Comparison of ENCODE assay signal across 26 mouse cellular contexts in genomic region chr8:117503405-117504069, GRCm38 (mm10). TPM values are rescaled to one million over a fixed set of nuclear protein-coding genes. Genes with fewer than 3 reads are reported as not detected.
A peak's percentile ranks its signal among the peaks of the same experiment; 100 is the strongest.
DNase-seq lines count a peak whose midpoint lies in the region; ATAC-seq and TF ChIP-seq lines count a peak whose summit lies in the region.
"Had no signal": no experiment of that assay in that cellular context is flagged by ENCODE, and none has a peak within 500 bp of the region (broad histone marks: within the 10 kb centered on the region; RNA-seq: fewer than 3 reads in every experiment).

No protein-coding gene starts in this region.

- DNase-seq in CH12.LX (ENCODE audit: extremely low read depth) (peak; percentile 72), R1 (ENCODE audit: low read depth, low spot score) (peak; percentile 79)
- DNase-seq in right cerebral cortex, adult 18-20 months = no peak
- DNase-seq in thymus, postnatal 14 days = no peak
- DNase-seq in layer of hippocampus, postnatal 10 days (ENCODE audit: low spot score in 2 of 2) = no peak
- DNase-seq: adrenal gland, adult 8-10 months; adrenal gland, postnatal 14 days; adrenal gland, postnatal 36 days; B cell, adult 2 months; cerebellum, adult 11-12 months; cerebellum, adult 2 months; cerebellum, adult 9-10 months; cerebellum, postnatal 10 days; cerebellum, postnatal 25 days; forebrain, postnatal 0 days had no signal

- ATAC-seq in megakaryocyte, adult 5-6 weeks (ENCODE audit: poor library complexity, severe bottlenecking) = no peak
- ATAC-seq: activated CD4-positive, CD25-positive, alpha-beta regulatory T cell, adult 4 months; CD4-positive, CD25-positive, alpha-beta regulatory T cell, adult 4 months; forebrain, embryonic 13.5 days; forebrain, embryonic 15.5 days; forebrain, postnatal 0 days; Patski had no signal

- TF ChIP-seq POLR2A in CH12.LX (IDR thresholded peaks at IDR 0.05; ENCODE audit: low read depth, low read length) = no peak
- TF ChIP-seq POLR2A in ES-Bruce4 (IDR thresholded peaks at IDR 0.05; ENCODE audit: insufficient read depth, low read length) = no peak

- H3K4me2 ChIP-seq in CH12.LX (ENCODE audit: insufficient read depth, low read depth, poor library complexity, severe bottlenecking) = peak overlapping the region; percentile 80
- H3K4me2 ChIP-seq: embryonic facial prominence, embryonic 12.5 days; forebrain, embryonic 13.5 days; forebrain, embryonic 15.5 days had no signal

- peaks cover 87% of the 10 kb centered on the region for H3K4me1 ChIP-seq in megakaryocyte, embryonic 14.5 days
- H3K4me1 ChIP-seq in CH12.LX (ENCODE audit: control insufficient read depth in 1 of 2, insufficient read depth in 2 of 2) (peaks cover 32 to 76% of the 10 kb centered on the region in 2 experiments), ES-Bruce4 (ENCODE audit: control insufficient read depth, insufficient read depth, low read length) (peaks cover 6% of the 10 kb centered on the region)

- H3K9me3 ChIP-seq in megakaryocyte, embryonic 14.5 days = no peaks in the 10 kb centered on the region
- H3K9me3 ChIP-seq in CH12.LX (replicated peaks; ENCODE audit: low read length) = peaks cover under 1% of the 10 kb centered on the region
- H3K9me3 ChIP-seq in ES-Bruce4 (replicated peaks; ENCODE audit: control insufficient read depth, insufficient read depth, low read length, poor library complexity, severe bottlenecking) = no peaks in the 10 kb centered on the region
- H3K9me3 ChIP-seq: embryonic facial prominence, embryonic 10.5 days; embryonic facial prominence, embryonic 12.5 days; forebrain, embryonic 13.5 days; forebrain, embryonic 15.5 days had no signal

- peak overlapping the region; percentile 71 for H3K27ac ChIP-seq in CH12.LX (ENCODE audit: insufficient read depth, low read depth)
- H3K27ac ChIP-seq in ES-Bruce4 (ENCODE audit: insufficient read depth, low read length) = no peak overlapping the region
- H3K27ac ChIP-seq: embryonic facial prominence, embryonic 10.5 days; embryonic facial prominence, embryonic 12.5 days; forebrain, embryonic 13.5 days; forebrain, embryonic 15.5 days had no signal

- peak overlapping the region; percentile 33 for H3K4me3 ChIP-seq in megakaryocyte, embryonic 14.5 days (replicated peaks)
- H3K4me3 ChIP-seq in CH12.LX (replicated peaks in 1 of 3; ENCODE audit: low read depth in 2 of 3, low read length in 2 of 3, poor library complexity in 1 of 3) (peak overlapping the region in 1 of 3 experiments; percentile 2), ES-Bruce4 (ENCODE audit: low read depth, low read length) (no peak overlapping the region)
- H3K4me3 ChIP-seq: embryonic facial prominence, embryonic 10.5 days; embryonic facial prominence, embryonic 12.5 days; forebrain, embryonic 13.5 days; forebrain, embryonic 15.5 days had no signal

- H3K79me2 ChIP-seq in CH12.LX (replicated peaks; ENCODE audit: control insufficient read depth, extremely low read depth, insufficient read depth, poor library complexity, severe bottlenecking) = peaks cover 88% of the 10 kb centered on the region

- in situ Hi-C loops in CH12.LX (cut with MboI; ENCODE audit: low pct_ligation_motif_present, low pct_unique_long_range_greater_than_20kb, low sequenced_read_pairs) = no loop called here

- H3K27me3 ChIP-seq in megakaryocyte, embryonic 14.5 days (replicated peaks) = no peaks in the 10 kb centered on the region
- H3K27me3 ChIP-seq in CH12.LX (replicated peaks) (no peaks in the 10 kb centered on the region), ES-Bruce4 (ENCODE audit: control insufficient read depth, insufficient read depth, low read length, poor library complexity, severe bottlenecking) (no peaks in the 10 kb centered on the region)
- H3K27me3 ChIP-seq: Patski had no signal

- no peak; the same call in 1 of the 2 replicates for TF ChIP-seq RAD21 in CH12.LX (IDR thresholded peaks at IDR 0.05; ENCODE audit: low read depth, low read length)

- dilution Hi-C loops in CH12.LX (cut with MboI; ENCODE audit: extremely low pct_ligation_motif_present, extremely low pct_unique_long_range_greater_than_20kb, low sequenced_read_pairs) = no loop called here

- H3K36me3 ChIP-seq in megakaryocyte, embryonic 14.5 days (replicated peaks; ENCODE audit: low read length) = peaks cover 76% of the 10 kb centered on the region
- peaks cover 36 to 55% of the 10 kb centered on the region in 2 experiments for H3K36me3 ChIP-seq in CH12.LX (replicated peaks in 1 of 2; ENCODE audit: control insufficient read depth in 1 of 2, insufficient read depth in 1 of 2, low read length in 1 of 2)
- no peaks in the 10 kb centered on the region for H3K36me3 ChIP-seq in ES-Bruce4 (ENCODE audit: control insufficient read depth, insufficient read depth, low read length, poor library complexity, severe bottlenecking)
- H3K36me3 ChIP-seq: embryonic facial prominence, embryonic 10.5 days; embryonic facial prominence, embryonic 12.5 days; forebrain, embryonic 15.5 days; G1E had no signal

- TF ChIP-seq EP300 in CH12.LX (IDR thresholded peaks at IDR 0.05; ENCODE audit: low read length) (peak; percentile 49; the same call in 1 of the 2 replicates), ES-Bruce4 (IDR thresholded peaks at IDR 0.05; ENCODE audit: insufficient read depth, low read depth, low read length) (0 out of 2 replicates have a peak, but pooled peaks have one; percentile 15)

- H3K9ac ChIP-seq in CH12.LX (ENCODE audit: insufficient read depth, low read depth) (peak overlapping the region; percentile 19; the same call in 1 of the 2 replicates), ES-Bruce4 (ENCODE audit: low read depth, poor library complexity, severe bottlenecking) (peak overlapping the region; percentile 14; the same call in 1 of the 2 replicates)
- H3K9ac ChIP-seq: embryonic facial prominence, embryonic 12.5 days; forebrain, embryonic 13.5 days; forebrain, embryonic 15.5 days; forebrain, postnatal 0 days had no signal

- TF ChIP-seq CTCF in CH12.LX (conservative IDR thresholded peaks at IDR 0.05 in 1 of 2, IDR thresholded peaks at IDR 0.05 in 1 of 2; ENCODE audit: low read depth in 2 of 2, low read length in 2 of 2) = peak in 1 of 2 experiments; percentile 51; a peak in 2 of 4 replicates
- TF ChIP-seq CTCF in ES-Bruce4 (IDR thresholded peaks at IDR 0.05; ENCODE audit: low read depth, low read length) = peak; percentile 75

TF ChIP-seq in CH12.LX, 34 proteins besides CTCF, POLR2A, EP300 and RAD21:
- TF ChIP-seq ZMIZ1 (IDR thresholded peaks at IDR 0.05; ENCODE audit: low read depth, low read length) (no peak), CHD2 (IDR thresholded peaks at IDR 0.05; ENCODE audit: low read length) (peak; percentile 53; the same call in 1 of the 2 replicates), BHLHE40 (IDR thresholded peaks at IDR 0.05; ENCODE audit: low read depth, low read length) (peak; percentile 45; the same call in 1 of the 2 replicates), MXI1 (IDR thresholded peaks at IDR 0.05; ENCODE audit: low read depth, low read length) (no peak), CHD1 (IDR thresholded peaks at IDR 0.05; ENCODE audit: low read depth, low read length) (no peak), SMC3 (IDR thresholded peaks at IDR 0.05; ENCODE audit: low read depth, low read length) (peak; percentile 6), TCF12 (IDR thresholded peaks at IDR 0.05; ENCODE audit: low read depth, low read length) (peak; percentile 56; the same call in 1 of the 2 replicates), GABPA (IDR thresholded peaks at IDR 0.05; ENCODE audit: insufficient replicate concordance, low read depth, low read length) (no peak), PAX5 (IDR thresholded peaks at IDR 0.05; ENCODE audit: low read length) (no peak), MAZ (IDR thresholded peaks at IDR 0.05; ENCODE audit: low read depth, low read length) (no peak), IRF4 (IDR thresholded peaks at IDR 0.05; ENCODE audit: low read depth, low read length) (peak; percentile 62; the same call in 1 of the 2 replicates), MYC (IDR thresholded peaks at IDR 0.05; ENCODE audit: low read depth, low read length) (0 out of 2 replicates have a peak, but pooled peaks have one; percentile 25), ETS1 (conservative IDR thresholded peaks at IDR 0.05; ENCODE audit: low read depth, low read length) (no peak; the same call in 1 of the 2 replicates), NELFE (IDR thresholded peaks at IDR 0.05; ENCODE audit: low read depth, low read length) (no peak), JUN (IDR thresholded peaks at IDR 0.05; ENCODE audit: insufficient read depth, low read depth, low read length) (no peak), RCOR1 (conservative IDR thresholded peaks at IDR 0.05; ENCODE audit: low read depth, low read length) (no peak), E2F4 (IDR thresholded peaks at IDR 0.05; ENCODE audit: insufficient replicate concordance, low read depth, low read length) (no peak), SIN3A (IDR thresholded peaks at IDR 0.05; ENCODE audit: low read length) (peak; percentile 74; the same call in 1 of the 2 replicates), MEF2A (IDR thresholded peaks at IDR 0.05; ENCODE audit: borderline replicate concordance, low read depth, low read length) (no peak), ZNF384 (IDR thresholded peaks at IDR 0.05; ENCODE audit: low read depth, low read length) (no peak), MAFK (IDR thresholded peaks at IDR 0.05; ENCODE audit: insufficient replicate concordance, low read length) (no peak), ZKSCAN1 (IDR thresholded peaks at IDR 0.05; ENCODE audit: borderline replicate concordance, low read depth, low read length) (no peak), ELF1 (IDR thresholded peaks at IDR 0.05; ENCODE audit: low read depth, low read length) (no peak), ZC3H11A (IDR thresholded peaks at IDR 0.05; ENCODE audit: low read depth, low read length) (no peak), NRF1 (IDR thresholded peaks at IDR 0.05; ENCODE audit: low read depth, low read length) (no peak), TBP (conservative IDR thresholded peaks at IDR 0.05; ENCODE audit: low read depth, low read length) (no peak)
TF ChIP-seq in CH12.LX: peak in this region for 7.

RNA-seq across cellular contexts. Expression of gene Plcg2, which starts 5.4 kb away (rescaled TPM):
- polyA plus RNA-seq in megakaryocyte, embryonic 14.5 days (2012; ENCODE audit: insufficient read depth, low replicate concordance) = 36.0 and 76.6 TPM in 2 replicates
- 104 and 105 TPM in 2 replicates for total RNA-seq in megakaryocyte, adult 5-6 weeks (2015)
- total RNA-seq in megakaryocyte, adult 5-6 weeks (2017) = 164 and 180 TPM in 2 replicates
- total RNA-seq in CH12.LX (2012; rRNA removed) (194 and 205 TPM in 2 replicates), CH12.LX (2014; rRNA removed) (129 and 139 TPM in 2 replicates)
- polyA plus RNA-seq in CH12.LX (2012; ENCODE audit: insufficient read length, low read depth) (177 and 196 TPM in 2 replicates), ES-Bruce4 (2011; ENCODE audit: insufficient read depth, insufficient read length, low read depth, missing spikeins) (32.4 and 32.7 TPM in 2 replicates)
- total RNA-seq in layer of hippocampus, postnatal 10 days (2021) = 1 to 10 TPM; 2.8 to 3.2 TPM
- total RNA-seq: G1E had no signal
- polyA plus RNA-seq: G1E had no signal

Comparison
In these comparisons a context has a peak if more than half of its experiments do, and no peak if none do; other contexts are left out.
1. DNase-seq: peak in CH12.LX (single experiment) and R1 (single experiment); none in right cerebral cortex, adult 18-20 months (single experiment), thymus, postnatal 14 days (single experiment) and layer of hippocampus, postnatal 10 days (0 of 2).
2. RNA of gene Plcg2, which starts 5.4 kb away (total RNA-seq): 129 to 205 TPM in CH12.LX and 104 to 180 TPM in megakaryocyte, adult 5-6 weeks; 2.8 to 3.2 TPM in layer of hippocampus, postnatal 10 days; every median in the first group is over 10 times any median in the second.